Mouse (Mus musculus) Patski (cell line): Measurements from ENCODE around the gene Olfr1378. TPM values are rescaled to one million over a fixed set of nuclear protein-coding genes. Genes with fewer than 3 reads are reported as not detected.

ENCODE experiments used
- ATAC-seq: fragments of 100-300 bp; one replicate; pipeline ENCODE4 v1.8.0; 2021
- CTCF ChIA-PET: fragments of 350-600 bp; sonication (Branson Sonifier 250); formaldehyde crosslinking; loops from one replicate; lab custom pipeline; 2022; ENCODE audit warnings: inconsistent platforms; lab: Charles Lee
- POLR2A ChIA-PET: fragments of 350-600 bp; sonication (Branson Sonifier 250); formaldehyde crosslinking; loops from one replicate; lab custom pipeline; 2022; ENCODE audit warnings: antibody characterized with exemption, inconsistent platforms; lab: Charles Lee
- DNase-seq: peaks from one replicate; pipeline ENCODE4 v3.0.0-alpha.2; 2011; ENCODE audit warnings: low read depth, low spot score
- H3K27me3 ChIP-seq: fragments of 371-371 bp; one replicate; pipeline ENCODE4 v1.5.1; 2021
- CTCF ChIP-seq: fragments of 100-300 bp; IDR thresholded peaks from one replicate; pipeline ENCODE4 v1.5.1; 2021
- in situ Hi-C: fragments of 300-500 bp; cut with MboI; formaldehyde crosslinking; loops from 3 replicates; pipeline ENCODE4 v1.11.1; 2018; ENCODE audit warnings: low pct_unique_long_range_greater_than_20kb, mixed read lengths
- polyA plus RNA-seq: library from polyadenylated mRNA; unstranded; gene quantifications from one replicate; pipeline ENCODE4 v1.2.3, GENCODE M21; 2021

The Olfr1378 gene
- polyA plus RNA-seq = not detected

GRCm38 (mm10) chr11:50966230-50966629 lies at the start of gene Olfr1378:
TSS of gene Olfr1378 (plus strand) at chr11:50966530.
- CTCF ChIA-PET = no interaction called here
- in situ Hi-C loops = no loop called here
- no peak for TF ChIP-seq CTCF

GRCm38 (mm10) chr11:50930469-50931014 lies 35.8 kb upstream of the Olfr1378 start:
- ChIA-PET CTCF (interaction anchor here (1.3 to 1.6 kb wide), 2 partner anchors 10 to 14 kb away, joined by 3 to 8 read pairs; partner anchors contain the start of gene Zfp2), POLR2A (no interaction called here)
- DNase-seq (no peak), ATAC-seq (no peak)
- H3K27me3 ChIP-seq = no peaks in the 10 kb centered on the region
- no peak for TF ChIP-seq CTCF
- in situ Hi-C loops = loop anchor here (10.0 kb wide), 1 partner anchor 334 kb away; the partner anchor contains the start of genes BC049762 and Clk4

More at GRCm38 (mm10) chr11:50966230-50966629, at the start of gene Olfr1378:
- DNase-seq (no peak), ATAC-seq (no peak)
- peaks cover 54% of the 10 kb centered on the region for H3K27me3 ChIP-seq
- POLR2A ChIA-PET = no interaction called here

- in situ Hi-C loops = loop anchor here (10.0 kb wide), 1 partner anchor 334 kb away; the partner anchor contains the start of genes BC049762 and Clk4
- ChIA-PET POLR2A (interaction anchor here (0.9 kb wide), 1 partner anchor 9 kb away, joined by 3 read pairs; no protein-coding TSS in a partner anchor), CTCF (interaction anchor here (1.3 to 1.6 kb wide), 2 partner anchors 9 to 15 kb away, joined by 3 to 8 read pairs; partner anchors contain the start of gene Zfp2)
- no peak for TF ChIP-seq CTCF
- no peaks in the 10 kb centered on the region for H3K27me3 ChIP-seq
- DNase-seq (no peak), ATAC-seq (no peak)
Observed at GRCm38 (mm10) chr11:50931021-50931420, 35.3 kb upstream of the Olfr1378 start.

- DNase-seq (peak; percentile 49), ATAC-seq (peak; percentile 85)
- no peak for TF ChIP-seq CTCF
- H3K27me3 ChIP-seq = no peaks in the 10 kb centered on the region
- in situ Hi-C loops = loop anchor here (10.0 kb wide), 1 partner anchor 333 kb away; the partner anchor contains the start of genes BC049762 and Clk4
- ChIA-PET POLR2A (interaction anchor here (0.9 kb wide), 1 partner anchor 9 kb away, joined by 3 read pairs; no protein-coding TSS in a partner anchor), CTCF (interaction anchor here (1.6 kb wide), 1 partner anchor 15 kb away, joined by 8 read pairs; the partner anchor contains the start of gene Zfp2)
Observed at GRCm38 (mm10) chr11:50931451-50931866, 34.9 kb upstream of the Olfr1378 start, which contains the start of gene Zfp354b. TSS of gene Zfp354b (minus strand) at chr11:50931633.

- in situ Hi-C loops = loop anchor here (10.0 kb wide), 1 partner anchor 333 kb away; the partner anchor contains the start of genes BC049762 and Clk4
- ChIA-PET CTCF (interaction anchor here (1.6 kb wide), 1 partner anchor 16 kb away, joined by 8 read pairs; the partner anchor contains the start of gene Zfp2), POLR2A (interaction anchor here (0.9 kb wide), 1 partner anchor 8 kb away, joined by 3 read pairs; no protein-coding TSS in a partner anchor)
- no peaks in the 10 kb centered on the region for H3K27me3 ChIP-seq
- TF ChIP-seq CTCF = no peak
- ATAC-seq (no peak), DNase-seq (no peak)
Observed at GRCm38 (mm10) chr11:50932040-50932439, 34.3 kb upstream of the Olfr1378 start.

GRCm38 (mm10) chr11:50938435-50938834 lies 27.9 kb upstream of the Olfr1378 start:
- in situ Hi-C loops = loop anchor here (5.0 to 10.0 kb wide), 2 partner anchors 119 to 326 kb away; partner anchors contain the start of genes BC049762, Clk4 and Zfp354a
- DNase-seq = no peak
- no peak for TF ChIP-seq CTCF
- H3K27me3 ChIP-seq = peaks cover 4% of the 10 kb centered on the region
- ChIA-PET CTCF (no interaction called here), POLR2A (interaction anchor here (0.9 kb wide), 1 partner anchor 325 kb away, joined by 3 read pairs; no protein-coding TSS in a partner anchor)
- ATAC-seq = no peak

- peak; percentile 89 for TF ChIP-seq CTCF
- peak; percentile 66 for ATAC-seq
- in situ Hi-C loops = loop anchor here (5.0 to 10.0 kb wide), 3 partner anchors 118 to 595 kb away; partner anchors contain the start of genes BC049762, Clk4 and Zfp354a
- POLR2A ChIA-PET = interaction anchor here (0.9 kb wide), 2 partner anchors 8 to 324 kb away, joined by 3 read pairs; partner anchors contain the start of gene Zfp354b
- CTCF ChIA-PET = interaction anchor here (0.6 to 1.2 kb wide), 9 partner anchors 9 to 600 kb away, joined by 3 to 4 read pairs (median 3); partner anchors contain the start of gene Prop1
- DNase-seq = no peak
- H3K27me3 ChIP-seq = peaks cover 8% of the 10 kb centered on the region
Observed at GRCm38 (mm10) chr11:50939621-50940366, 26.5 kb upstream of the Olfr1378 start.

- CTCF ChIA-PET = no interaction called here
- ATAC-seq (no peak), DNase-seq (no peak)
- peaks cover 10% of the 10 kb centered on the region for H3K27me3 ChIP-seq
- in situ Hi-C loops = loop anchor here (10.0 kb wide), 1 partner anchor 592 kb away; no protein-coding TSS in a partner anchor
- POLR2A ChIA-PET = no interaction called here
- no peak for TF ChIP-seq CTCF
Observed at GRCm38 (mm10) chr11:50942386-50942785, 23.9 kb upstream of the Olfr1378 start.

GRCm38 (mm10) chr11:50943506-50943905 lies 22.8 kb upstream of the Olfr1378 start, which contains the start of gene 4933414I15Rik:
TSS of gene 4933414I15Rik (minus strand) at chr11:50943765.
- ChIA-PET POLR2A (no interaction called here), CTCF (no interaction called here)
- in situ Hi-C loops = loop anchor here (10.0 kb wide), 1 partner anchor 591 kb away; no protein-coding TSS in a partner anchor
- ATAC-seq (no peak), DNase-seq (no peak)
- TF ChIP-seq CTCF = no peak
- peaks cover 17% of the 10 kb centered on the region for H3K27me3 ChIP-seq

GRCm38 (mm10) chr11:50952290-50952689 lies 14.0 kb upstream of the Olfr1378 start:
- ChIA-PET CTCF (no interaction called here), POLR2A (no interaction called here)
- in situ Hi-C loops = no loop called here
- DNase-seq (no peak), ATAC-seq (no peak)
- no peak for TF ChIP-seq CTCF
- peaks cover 33% of the 10 kb centered on the region for H3K27me3 ChIP-seq
